Mouse (Mus musculus): ENCODE data around the gene Dclk1. TPM values are rescaled to one million over a fixed set of nuclear protein-coding genes. Genes with fewer than 3 reads are reported as not detected.

Gene Dclk1
- total RNA-seq, 4 experiments from 2014 or later = 2.0 to 3.1 (median 2.5) TPM

- DNase-seq (ENCODE audit: low spot score in 2 of 2) = no peak
These were observed 331.8 kb downstream of the Dclk1 start for GRCm38 (mm10) chr3:55574003-55574402.

GRCm38 (mm10) chr3:55587434-55587971 is 345.3 kb downstream of the Dclk1 start:
- DNase-seq (ENCODE audit: low spot score in 2 of 2) = no peak

GRCm38 (mm10) chr3:55587972-55588946 is 346.1 kb downstream of the Dclk1 start:
- peak in 1 of 2 experiments; percentile 33 for DNase-seq (ENCODE audit: low spot score in 2 of 2)

Other genes with a start within 250 kb of the Dclk1 start
- not detected for gene Ccna1, start 186.9 kb upstream of the Dclk1 start, total RNA-seq (2022)
- 10 to 100 TPM; 24.5 to 33.9 (median 30.1) TPM for gene Spg20, start 130.3 kb upstream of the Dclk1 start, total RNA-seq (2022)
- not detected for gene Ccdc169, start 105.0 kb upstream of the Dclk1 start, total RNA-seq (2022)
- not detected for gene Sohlh2, start 60.3 kb upstream of the Dclk1 start, total RNA-seq (2022)
- gene Gm21954, start 229.8 kb downstream of the Dclk1 start, total RNA-seq (2022) = not detected